Mouse (Mus musculus): ENCODE measurements at regions not wholly inside any gene's neighbourhood (a gene's known extent, or its start where the extent isn't known, plus 50 kb on each side); places are given as distances from the start of the nearest gene placed in this dataset.

DNA sequence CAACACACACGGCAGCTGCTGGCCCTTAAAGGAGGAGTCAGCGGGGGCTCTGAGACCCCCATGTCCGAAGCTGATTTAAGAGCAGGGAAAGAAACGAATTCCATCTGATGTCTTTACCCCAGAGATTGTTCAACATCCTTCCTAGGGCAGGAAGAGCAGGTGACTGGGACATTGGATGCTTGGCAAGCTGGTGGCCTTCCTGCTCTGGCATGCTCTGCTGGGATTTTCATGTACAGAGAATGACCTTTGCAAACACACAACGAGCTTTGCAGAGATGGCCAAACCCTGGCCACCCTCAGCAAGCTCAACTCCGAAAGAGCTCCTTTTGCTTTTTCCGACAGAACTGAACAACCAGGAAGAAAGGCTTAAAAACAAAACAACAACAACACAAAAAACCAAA lies 194.7 kb upstream of the Map3k1 start:
- DNase-seq, result no peak

DNA sequence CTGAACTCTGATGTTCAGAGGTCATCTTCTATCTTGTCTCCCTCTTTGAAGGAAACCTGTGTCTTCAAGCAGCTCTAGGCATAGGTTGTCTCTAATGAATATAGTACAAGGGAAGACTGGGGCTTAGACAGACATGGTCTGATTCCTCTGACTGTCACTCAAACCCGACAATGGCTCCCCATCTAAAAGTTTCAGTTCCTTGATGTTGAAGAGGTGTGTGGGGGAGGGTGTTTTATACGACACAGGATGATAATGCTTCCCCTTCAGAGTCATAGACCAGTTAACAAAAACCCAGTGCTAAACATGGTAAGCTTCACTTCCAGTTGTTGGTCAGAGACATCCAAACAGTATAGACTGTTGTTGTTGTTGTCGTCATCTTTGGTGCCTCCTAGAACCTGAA lies 195.3 kb upstream of the Map3k1 start:
- DNase-seq, result no peak

DNA sequence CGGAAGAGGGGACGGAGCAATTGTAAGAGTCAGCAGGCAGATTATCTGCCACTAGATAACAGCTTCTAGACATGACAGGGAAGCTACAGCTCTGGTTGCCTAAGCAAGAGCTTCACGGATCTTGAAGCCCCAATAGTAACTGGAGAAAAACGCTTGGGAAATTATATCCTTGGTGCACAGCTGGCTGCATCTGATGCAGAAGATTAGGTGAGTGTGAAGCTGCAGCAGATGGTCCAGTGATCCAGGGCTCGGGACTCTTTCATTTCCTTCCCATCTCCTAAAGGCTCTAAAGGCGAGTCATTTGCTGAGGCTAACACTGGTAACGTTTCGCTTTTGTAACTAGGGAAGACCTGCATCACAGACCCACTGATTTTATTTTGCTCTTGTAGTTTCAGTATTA lies 196.6 kb upstream of the Map3k1 start:
- no peak for DNase-seq

DNA sequence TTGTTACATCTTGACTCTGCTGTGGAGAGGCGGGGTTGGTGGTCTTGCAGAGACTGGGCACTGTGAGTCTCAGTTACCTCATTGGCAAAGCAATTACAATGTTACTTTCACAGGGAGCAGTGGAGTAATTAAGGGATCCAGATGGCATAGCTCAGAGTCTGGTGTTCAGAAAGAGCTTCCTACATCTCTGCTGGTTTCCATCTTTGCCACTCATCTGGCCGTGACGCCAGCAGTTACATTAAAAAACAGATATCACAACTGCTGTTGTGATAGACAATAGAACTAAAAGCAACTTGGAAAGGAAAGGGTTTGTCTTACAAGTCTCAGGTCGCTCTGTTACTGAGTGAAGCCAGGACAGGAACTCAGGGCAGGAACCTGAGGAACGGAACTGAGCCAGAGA lies 200.0 kb upstream of the Map3k1 start:
- DNase-seq, result no peak

DNA sequence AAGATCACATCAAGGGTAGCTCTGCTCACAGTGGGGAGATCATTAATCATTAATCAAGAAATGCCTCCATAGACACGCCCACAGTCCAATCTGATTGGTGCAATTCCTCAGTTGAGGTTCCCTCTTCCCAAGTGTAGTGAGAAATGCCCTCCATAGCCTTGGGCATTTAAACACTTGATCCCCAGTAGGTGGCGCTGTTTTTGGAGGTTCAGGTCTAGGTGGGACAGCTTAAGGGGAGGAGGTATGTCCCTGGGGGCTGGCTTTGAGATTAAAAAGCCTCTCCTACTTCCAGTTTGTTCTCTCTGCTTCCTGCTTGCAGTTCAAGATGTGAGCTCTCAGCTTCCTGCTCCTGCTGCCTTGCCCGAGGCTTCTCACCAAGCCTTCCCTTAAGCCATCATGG lies 200.5 kb upstream of the Map3k1 start:
- DNase-seq, result no peak

DNA sequence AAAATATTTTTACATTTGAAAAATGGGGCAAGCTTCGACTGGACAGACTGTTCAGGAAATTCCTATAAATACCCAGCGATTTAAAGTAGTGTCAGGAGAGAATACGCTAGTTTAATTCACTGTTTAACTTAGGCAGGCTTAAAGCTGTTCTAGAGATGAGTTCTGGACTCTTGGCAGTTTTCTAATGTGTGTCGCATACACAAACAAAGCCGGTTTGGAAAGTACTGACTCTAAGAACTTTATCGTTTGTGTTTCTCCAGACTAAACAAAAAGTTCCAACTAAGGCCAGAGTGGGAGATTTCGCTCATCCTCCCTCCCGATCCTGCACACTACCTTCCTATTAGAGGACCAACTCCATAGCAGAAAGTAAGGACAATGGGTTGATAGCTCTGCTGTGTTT lies 201.7 kb upstream of the Map3k1 start:
- DNase-seq, result no peak

DNA sequence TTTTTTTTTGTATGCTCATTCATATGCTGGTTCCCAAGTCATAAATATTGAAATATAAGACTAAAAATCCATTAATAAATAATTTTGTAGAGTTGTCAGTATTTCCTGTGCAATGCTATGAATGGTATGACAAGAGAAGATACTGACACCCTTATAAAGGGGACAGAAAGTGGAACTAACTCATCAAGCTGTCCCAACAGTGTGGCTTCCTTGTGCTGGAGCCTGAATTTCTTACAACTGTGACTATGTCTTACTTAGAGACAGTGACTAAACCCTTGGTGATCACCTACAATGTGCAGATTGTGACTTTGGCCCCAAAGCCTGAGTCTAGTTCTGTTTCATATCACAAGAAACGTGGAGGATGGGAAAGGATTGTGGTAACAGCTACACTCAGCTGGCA lies 203.8 kb upstream of the Map3k1 start:
- DNase-seq, result no peak

DNA sequence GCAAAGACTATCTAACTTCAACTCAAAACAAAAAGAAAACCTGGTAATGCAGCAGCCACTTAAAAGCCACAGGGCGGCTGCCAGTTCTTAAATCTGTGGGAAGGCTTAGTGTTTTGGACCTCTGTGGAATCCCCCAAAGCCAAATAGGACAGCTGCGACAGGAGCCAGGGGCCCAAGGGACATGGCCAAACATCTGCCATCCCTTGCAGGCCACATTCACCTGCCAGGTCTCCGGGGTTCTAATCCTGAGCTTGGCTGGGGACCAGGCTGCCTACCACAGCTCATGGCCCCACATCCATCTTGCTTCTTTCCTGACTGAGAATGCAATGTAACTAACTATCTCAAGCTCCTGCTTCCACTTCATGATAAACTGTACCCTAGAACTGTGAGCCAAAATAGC lies 206.3 kb upstream of the Map3k1 start:
- DNase-seq, result no peak

DNA sequence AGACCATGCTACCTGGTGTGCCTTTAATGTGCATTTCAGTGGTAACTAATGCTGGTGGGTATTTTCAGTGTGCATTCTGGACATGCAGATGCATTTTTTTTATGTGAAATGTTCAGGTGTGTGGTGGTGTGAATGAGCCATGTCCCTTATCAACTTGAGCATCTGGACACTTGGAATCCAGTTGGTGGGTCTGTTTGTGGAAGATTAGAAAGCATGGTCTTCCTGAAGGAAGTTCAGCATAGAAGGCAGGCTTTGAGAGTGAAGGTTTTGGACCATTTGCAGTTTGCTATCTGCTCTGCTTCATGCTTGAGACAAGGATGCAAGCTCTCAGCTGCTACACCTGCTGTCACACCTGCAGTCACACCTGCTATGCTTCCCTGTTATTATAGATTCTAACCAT lies 207.5 kb upstream of the Map3k1 start:
- no peak for DNase-seq

DNA sequence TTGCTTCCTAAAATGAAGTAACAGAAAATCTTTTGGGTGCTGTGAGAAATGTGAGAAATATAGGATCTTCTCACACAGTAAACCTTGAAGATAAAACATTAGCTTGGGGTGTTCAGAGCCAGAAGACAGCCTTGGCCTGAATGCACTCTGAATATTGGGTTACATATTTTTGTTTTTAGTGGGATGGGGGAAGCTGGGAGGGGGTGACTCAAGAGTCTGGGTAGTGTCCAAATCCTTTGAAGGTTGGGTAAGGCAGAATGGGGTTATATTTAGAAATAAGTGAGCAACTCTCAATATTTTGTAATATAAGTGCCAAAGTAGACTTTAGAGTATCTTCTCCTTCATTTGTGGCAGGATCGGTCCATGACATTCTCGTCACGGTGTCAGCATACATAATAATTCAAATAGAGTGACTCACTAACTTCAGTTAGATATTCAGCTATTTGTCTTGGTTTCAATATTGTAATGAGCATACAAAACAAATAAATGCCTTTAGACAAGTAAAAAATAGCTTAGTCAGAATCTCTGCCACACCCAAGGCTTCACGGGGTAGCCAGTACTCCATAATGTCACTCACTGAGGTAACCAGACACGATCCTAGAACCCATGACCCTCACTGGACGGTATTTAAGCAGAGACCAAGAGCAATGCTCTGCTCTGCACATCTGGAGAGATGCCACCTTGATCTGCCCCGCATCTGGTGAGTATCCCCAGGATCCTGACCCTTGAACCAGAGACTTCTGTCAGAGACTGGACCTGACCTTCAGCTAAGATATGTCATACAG lies 209.9 kb upstream of the Map3k1 start:
- DNase-seq, result no peak

DNA sequence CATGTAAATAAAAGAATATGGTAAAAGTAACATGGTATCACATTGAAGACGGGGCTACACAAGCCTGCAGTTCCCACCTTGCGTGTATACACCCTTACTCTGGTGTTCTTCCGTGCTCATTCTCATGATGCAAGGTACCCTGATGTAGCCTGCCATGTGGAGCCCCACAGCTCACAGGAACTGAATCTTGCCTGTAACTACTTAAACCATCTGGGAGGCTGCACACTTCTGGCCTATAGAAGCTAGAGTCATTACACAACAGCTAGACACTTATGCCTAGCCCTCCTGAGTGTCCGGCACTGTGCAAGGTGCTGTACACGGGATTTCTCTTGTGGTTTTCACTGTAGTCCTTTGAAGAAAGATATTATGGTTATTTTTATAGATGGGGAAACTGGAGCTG lies 210.8 kb upstream of the Map3k1 start:
- no peak for DNase-seq

DNA sequence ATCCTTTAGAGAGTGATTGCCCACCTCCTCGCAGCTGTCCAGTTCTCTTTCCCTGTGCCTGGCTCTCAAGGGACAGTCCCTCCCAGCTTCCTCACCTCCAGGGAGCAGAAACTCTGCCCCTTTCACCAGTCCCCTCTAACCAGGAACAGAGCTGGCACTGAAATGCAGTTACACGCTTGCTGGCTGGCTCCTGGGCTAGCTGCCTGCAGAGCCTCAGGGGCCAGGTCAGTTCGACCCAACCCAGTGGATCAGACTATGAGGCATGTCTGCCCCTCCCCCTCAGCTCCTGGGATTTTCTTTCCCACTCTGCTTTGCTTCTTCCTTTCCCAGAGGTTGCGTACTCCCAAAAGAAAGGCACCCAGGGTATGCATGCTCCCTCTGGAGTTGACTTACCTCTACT lies 214.4 kb upstream of the Map3k1 start:
- DNase-seq, result no peak

DNA sequence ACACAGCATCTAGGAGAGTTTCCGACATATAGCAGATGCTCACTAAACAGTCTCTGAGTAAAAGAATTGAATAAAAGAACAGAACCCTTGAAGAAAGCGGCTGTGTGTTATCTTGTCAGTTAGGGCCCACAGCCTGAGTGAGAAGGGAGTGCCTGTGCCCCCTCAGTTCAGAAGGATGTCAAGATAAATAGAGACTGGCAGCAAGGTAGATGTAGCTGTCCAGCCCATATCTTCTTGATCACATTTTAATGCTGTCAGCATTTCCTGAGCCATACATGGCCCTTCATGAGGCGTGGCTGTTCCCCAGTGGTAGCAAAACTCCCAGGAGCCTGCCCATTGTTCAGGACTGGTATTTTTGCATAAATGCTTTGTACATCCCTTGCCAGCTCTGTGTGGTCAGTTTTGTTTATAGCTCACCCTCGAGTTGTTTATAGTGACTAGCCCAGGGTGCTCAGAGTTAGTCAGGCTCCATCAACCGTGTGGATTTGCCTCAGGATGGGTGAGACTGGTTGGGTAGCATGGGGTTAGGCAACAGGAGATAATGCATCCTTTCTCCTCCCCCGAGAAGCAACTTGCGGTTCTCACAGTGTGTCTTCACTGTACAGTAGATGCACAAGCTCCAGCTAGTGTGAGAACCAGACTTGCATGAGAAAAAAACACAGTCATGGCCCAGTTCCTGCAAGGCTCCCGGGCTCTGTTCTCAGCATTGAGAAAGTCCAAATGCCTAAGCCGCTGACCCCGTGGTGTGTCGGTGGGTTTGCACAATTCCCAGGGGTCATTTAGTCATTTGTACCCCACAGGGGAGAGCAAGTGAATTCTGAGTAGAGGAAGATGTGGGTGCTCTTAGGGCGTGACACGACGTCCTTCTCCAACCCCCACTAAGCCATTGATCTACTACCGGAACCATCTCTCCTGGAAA lies 216.1 kb upstream of the Map3k1 start:
- no peak for DNase-seq

DNA sequence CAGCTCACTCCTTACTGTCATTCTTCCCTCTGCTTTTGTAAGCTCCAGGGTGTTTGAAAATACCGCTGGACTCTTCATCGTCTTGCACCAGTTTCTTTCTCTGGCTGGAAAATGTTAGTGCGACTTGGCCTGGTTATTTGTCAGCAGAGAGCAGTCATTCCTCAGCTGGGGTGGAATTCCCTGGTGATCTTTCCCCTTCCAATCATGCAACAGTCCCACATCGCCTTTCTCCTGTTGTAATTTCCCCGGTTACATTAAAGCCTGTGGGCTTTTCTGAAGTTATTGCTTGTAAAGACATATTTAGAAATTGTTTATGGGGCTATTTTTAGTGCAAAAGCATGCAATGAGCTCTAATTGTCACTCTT lies 216.8 kb upstream of the Map3k1 start:
- DNase-seq, result no peak

DNA sequence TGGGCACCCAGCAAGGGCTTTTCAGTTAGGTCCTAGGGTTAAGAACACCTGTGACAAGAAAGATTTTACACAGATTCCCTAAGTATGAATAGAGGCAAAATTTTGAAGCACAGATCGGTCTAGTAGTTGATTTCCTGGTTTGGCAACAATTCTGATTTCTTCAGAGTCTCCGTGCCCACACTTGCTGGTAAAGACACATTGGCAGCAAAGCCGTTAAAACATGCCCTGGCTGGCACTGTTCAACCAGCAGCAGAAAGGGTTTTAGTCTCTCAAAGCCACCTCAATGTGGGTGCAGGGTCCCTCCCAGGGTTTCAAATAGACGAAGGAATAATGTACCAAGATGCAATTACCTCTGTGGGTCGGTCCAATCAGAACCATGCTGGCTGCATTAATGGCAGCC lies 218.9 kb upstream of the Map3k1 start:
- no peak for DNase-seq

DNA sequence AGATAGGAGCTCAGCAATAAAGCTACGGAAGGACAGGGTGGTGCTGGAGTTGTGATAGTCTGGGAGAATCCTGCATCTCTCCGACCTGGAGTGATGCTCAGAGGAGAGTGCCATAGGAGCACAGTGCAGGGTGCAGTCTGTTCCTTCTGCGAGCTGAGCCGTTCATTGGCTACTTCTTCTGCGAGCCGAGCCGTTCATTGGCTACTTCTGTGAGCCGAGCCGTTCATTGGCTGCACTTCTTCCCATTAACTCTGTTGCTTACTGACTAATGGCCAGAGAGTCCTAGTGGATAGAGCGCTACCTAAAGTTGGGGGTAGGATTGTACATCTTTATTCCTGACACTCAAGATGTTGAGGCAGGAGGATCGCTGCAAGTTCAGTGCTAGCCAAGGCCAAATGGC lies 222.3 kb upstream of the Map3k1 start:
- DNase-seq, result no peak

DNA sequence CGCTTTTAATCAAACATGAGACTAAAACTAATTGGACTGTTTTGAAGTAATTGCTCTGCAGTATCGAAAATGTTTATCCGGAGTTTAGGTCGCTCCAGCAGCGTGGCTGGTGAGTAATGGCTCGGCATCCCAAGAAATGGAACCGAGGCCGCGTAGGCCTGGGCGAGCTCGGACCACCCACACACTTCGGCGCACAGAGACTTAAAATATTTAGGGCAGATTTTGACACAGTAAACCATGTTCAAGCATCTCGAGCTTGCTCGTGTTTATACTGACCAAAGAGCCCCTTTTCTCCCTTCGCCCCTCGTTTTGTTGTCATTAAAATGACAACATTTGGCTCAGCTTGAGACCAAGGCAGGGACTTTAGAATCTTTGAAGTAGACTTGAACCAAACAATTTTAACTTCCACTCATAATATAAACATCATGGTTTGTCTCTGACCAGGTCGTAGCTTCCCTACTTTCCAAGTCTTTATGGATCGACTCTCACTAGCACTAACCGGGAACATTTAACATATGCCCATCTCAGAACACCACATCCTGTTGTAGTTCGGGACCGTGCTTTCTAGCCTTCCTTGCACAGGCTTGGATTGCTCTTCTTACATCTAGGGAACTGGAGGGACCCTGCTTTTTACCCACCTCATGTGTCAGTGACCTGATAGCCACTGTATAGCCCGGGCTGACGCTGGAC lies 223.0 kb upstream of the Map3k1 start:
- no peak for DNase-seq

DNA sequence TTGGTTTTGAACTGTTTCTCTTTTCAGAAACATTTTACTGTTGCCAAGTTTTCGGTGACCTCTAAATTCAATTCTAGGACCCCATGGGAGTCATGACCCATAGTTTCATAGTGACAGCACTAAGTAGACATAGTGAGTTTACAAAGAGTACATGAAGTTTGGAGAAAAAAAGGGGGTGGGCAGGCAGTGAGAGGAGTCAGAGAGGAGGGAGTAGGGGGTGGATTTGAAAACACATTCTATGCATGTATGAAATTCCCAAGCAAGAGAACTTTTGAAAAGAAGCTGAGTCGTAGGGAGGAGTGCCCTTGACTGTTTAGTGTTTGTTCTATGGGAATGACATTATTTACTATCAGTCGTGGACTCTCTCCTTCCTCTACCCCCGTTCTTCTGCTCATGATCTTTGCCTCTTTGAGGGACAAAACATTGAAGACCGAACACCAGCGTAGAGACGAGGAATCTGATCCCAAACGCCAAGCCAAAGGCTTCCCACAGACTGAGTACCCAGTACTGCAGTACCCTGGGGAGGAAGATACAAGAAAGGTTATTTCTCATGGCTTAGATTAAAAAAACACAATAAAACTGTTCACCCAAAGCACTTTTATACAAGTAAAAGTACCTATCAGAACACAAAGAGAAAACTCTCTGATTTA lies 229.1 kb upstream of the Map3k1 start:
- DNase-seq, result no peak

DNA sequence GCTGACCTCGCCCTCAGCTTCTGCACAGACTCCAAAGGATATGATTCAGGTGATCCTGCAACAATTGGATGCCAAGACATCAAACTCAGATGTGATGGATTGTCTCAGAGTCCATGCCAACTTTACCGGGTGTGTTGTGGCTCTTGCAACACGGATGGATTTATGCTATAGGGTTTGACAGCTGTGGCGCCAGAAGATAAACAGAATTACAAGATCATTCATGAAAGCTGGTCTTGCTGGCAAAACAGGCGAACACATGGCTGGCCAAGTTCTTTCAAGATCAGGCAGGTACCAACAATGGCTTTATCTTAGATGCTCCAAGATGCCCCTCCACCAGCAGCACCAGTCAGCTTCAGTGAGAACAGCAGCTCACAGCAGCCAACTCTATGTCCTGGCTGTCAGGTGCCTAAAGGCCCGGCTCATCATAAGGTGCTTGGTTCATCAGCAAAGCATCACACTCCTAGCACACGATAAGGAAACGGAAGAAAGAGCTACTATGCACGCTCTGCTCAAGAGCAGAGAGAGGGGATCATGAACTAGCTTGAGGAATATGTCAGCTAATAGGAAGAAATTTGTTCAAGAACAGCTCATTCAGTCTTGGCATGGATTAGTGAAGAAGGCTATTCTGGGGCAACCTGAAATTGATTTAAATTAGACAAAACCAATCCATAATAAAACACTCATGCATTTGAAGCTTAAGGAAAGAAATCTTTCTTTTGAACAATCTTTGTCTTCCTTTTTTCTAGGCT lies 229.9 kb upstream of the Map3k1 start:
- no peak for DNase-seq

DNA sequence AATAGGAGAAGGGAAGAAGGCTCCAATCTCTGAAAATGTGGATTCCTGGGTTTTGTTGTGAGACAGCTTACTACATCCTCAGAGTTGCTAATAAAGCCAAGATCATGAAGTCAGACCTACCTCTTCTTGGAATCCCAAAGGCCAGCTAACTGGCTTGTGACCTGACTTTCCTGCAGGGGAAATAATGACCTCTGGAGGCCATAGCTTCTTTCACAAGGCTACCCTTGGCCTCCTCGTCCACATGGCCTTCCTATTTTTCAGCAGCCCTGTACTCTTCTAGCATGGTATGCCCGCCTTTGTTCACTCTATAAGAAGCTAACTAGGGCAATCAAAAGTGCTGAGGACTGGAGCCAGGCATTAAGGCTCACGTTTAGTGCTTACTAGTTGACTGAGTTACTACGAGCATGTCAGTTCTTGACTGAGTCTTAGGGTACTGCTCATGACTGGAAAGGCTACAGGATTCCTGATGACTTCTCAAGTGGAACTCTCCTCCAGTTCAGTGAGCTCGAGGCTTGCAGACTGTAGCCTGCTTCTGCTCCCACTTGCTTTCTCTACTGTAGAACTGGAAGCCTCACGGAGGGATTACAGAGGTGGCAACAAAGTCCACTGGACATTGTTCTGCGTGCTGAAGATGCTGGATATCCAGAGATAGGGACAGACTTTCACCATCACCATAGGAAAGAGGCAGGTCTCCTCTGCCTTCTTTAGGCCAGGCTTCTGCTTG lies 230.8 kb upstream of the Map3k1 start:
- no peak for DNase-seq

DNA sequence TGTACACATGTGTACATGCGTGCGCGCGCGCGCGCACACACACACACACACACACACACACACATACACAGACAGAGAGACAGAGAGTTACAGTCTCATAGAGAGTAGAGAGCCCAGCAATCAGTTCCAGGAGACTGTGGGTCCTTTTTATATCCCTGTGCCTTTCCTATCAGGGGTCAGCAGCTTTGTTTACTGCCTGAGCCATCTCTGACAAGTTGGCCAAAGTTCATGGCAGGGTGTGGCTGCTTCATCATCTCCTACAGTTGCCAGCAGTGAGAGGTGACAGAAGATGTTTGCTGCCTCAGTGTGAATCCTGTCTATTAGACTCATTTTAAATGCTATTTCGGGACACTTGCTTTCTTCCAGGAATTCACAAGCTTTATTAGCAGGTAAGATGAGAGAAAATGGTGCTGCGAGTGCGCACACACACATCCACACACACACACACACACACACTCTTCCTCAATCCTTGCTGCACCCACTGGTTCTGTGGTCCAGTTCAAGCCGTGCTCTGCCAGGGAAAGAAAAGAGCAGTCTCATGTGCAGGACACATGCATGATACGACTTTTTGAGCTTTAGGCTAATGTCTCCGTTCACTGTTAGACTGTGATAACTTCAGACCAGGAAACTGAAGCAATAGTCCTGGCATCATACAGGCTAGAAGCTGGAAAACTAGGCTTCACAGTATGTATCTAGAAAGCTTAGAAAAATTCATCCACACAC lies 234.9 kb upstream of the Map3k1 start:
- no peak for DNase-seq

All from right cerebral cortex, postnatal 14 days (tissue).